Mouse (Mus musculus) gastrocnemius, postnatal 10 days (tissue): ENCODE measurements around the gene Ank3. TPM values are rescaled to one million over a fixed set of nuclear protein-coding genes. Genes with fewer than 3 reads are reported as not detected.
"Not testable (repeated sequence)": the region's sequence is repeated elsewhere in the genome, so short reads cannot be mapped to it uniquely, and the experiment has no call there.

Experiments used
- DNase-seq: peaks from one replicate; pipeline ENCODE4 v3.0.0; 2021; ENCODE audit warnings: mixed read lengths
- total RNA-seq, 2 experiments: library from RNA; stranded (reverse); gene quantifications; 2 replicates each; pipeline ENCODE4 v1.2.3; 2021

Ank3 gene
- total RNA-seq, 2 experiments from 2014 or later, result 82.7 to 83.3 TPM

DNA sequence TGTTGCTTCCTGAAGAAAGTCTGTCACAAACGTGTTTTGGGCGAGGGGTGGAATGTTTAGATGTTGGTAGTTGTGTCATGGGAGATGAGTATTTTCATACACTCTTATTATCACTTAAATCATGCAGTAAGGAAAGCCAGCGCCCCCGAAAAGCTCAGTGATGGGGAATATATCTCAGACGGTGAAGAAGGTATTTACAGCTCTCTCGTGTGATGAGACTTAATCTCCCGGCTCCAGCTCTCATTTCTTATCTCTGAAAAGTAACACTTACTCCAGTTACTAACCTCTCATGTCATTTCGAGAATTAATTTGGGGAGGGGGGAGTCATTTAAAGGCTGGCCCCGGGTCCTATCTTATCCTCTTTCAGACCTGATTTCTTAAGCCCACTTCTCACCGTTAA is 505.7 kb downstream of the Ank3 start:
- DNase-seq, result no peak

DNA sequence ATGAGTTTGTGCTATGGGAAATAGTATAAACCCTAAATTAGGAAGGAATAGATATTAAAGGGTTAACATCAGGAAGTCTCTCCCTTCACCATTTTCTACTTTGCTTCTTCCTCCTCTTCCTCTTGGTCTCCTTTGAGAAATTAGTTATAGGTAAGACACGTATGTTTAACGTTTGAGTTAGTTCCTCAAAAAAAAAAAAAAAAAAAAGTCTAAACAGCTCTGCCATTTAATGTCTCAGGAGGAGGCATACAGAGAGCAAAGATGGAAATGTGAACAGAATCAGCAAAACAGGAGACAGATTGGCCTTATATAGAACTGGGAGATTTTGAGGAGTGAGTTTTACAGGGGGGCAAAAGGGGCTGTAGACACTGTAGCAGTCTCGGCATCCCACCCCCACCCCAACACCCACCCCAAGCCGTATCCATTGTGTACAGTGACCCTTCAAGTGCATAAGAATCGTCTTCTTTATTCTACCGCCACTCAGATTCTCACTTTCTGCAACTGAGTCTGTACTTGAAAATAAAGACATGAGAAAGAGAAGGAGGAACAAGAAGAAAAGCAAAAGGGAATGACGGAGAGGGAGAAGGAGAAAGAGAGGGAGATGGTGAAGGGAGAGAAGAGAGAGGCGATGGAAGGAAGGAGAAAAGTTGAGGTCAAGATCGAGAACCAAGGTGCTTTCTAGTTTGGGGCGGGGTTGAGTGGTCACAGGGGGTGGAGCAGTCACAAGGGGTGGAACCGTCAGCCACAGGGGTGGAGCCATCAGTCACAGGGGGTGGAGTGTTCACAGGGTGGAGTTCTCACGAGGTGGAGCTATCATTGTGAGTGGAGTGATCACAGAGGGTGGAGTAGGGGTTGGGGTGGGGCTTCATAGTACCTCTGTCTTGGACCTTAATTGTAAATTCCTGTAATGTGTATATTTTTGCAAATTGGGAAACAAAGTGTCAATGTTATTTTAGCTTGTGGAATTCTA is 509.5 kb downstream of the Ank3 start:
- no peak for DNase-seq

DNA sequence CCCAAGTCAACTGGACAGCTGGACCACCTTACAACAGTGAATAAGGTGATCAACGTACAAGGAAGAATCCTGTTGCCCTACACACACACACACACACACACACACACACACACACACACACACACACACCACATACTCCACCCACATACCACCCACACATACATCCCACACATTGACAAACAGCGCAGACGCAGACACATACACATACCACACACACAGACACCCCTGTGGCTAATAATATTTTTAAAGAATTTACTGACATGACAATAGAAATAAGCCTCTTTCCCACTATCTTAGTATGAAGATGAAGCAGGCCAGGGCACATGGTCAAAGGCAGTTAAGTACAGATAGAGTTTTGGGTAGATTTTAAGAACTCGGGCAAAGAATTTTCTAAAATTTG is 511.3 kb downstream of the Ank3 start:
- DNase-seq, result no peak

DNA sequence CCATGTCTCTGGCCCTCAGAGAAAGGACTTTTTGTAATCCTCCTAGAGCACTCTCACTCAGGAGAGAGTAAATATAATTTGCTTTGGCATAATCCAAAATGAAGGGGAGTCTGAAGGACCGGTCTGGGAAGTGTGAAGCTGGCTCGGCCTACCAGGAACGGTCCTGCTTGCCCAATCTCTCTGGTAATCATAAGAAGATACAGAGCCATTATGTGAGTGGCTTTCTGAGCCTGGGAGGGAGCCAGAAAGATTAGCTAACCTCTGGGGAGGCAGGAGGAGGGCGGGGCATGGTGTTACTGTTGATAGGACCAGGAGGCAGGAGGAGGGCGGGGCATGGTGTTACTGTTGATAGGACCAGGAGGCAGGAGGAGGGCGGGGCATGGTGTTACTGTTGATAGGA is 511.7 kb downstream of the Ank3 start:
- not testable (repeated sequence) for DNase-seq

DNA sequence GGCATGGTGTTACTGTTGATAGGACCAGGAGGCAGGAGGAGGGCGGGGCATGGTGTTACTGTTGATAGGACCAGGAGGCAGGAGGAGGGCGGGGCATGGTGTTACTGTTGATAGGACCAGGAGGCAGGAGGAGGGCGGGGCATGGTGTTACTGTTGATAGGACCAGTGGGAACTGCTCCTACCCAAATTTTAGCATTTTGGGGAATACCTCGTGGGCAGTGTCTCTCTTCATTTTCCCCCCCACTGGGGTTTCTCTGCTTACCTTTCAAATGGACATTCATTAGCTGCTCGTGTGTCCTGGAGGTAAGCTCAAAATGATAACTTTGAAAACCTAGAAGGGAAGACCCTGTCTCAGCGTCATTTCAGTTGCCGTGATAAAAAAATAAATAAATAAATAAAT is 512.2 kb downstream of the Ank3 start:
- DNase-seq, result not testable (repeated sequence)

DNA sequence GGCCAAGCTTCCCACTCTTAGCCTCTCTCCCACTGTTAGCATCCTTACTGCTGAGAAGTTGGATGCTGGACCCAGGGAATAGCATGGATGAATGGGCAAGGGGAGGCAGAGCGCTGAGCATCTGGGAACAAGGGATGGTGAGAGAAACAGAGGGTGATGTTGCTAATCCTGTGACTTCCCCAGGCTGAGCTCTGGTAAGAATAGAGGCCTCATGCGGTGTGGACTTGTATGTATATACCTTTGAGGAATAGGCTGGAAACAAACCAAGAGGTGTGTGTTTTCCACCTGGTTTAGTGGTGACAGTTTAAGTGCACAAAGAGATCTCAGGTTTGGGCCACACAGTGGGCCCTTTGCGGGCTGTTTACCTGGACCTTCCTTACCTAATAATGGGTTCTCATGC is 517.0 kb downstream of the Ank3 start:
- DNase-seq, result no peak

DNA sequence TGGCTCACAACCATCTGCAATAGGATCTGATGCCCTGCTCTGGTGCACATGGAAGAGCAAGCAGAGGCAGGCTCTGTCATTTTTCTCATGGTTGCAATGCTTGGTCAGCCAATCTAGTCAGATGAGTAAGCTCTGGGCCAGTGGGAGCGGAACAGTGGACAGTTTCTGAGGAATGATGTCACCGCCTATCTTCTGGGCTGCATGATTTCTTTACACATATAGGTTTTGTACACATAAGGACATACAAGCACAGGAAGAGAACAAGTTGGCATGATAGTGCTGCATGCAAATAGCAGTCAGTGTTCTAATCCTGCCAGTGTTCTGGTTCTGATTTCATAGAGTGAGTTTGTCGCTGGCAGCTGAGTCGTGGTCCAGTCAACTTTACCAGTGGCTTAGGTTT is 517.6 kb downstream of the Ank3 start:
- no peak for DNase-seq

DNA sequence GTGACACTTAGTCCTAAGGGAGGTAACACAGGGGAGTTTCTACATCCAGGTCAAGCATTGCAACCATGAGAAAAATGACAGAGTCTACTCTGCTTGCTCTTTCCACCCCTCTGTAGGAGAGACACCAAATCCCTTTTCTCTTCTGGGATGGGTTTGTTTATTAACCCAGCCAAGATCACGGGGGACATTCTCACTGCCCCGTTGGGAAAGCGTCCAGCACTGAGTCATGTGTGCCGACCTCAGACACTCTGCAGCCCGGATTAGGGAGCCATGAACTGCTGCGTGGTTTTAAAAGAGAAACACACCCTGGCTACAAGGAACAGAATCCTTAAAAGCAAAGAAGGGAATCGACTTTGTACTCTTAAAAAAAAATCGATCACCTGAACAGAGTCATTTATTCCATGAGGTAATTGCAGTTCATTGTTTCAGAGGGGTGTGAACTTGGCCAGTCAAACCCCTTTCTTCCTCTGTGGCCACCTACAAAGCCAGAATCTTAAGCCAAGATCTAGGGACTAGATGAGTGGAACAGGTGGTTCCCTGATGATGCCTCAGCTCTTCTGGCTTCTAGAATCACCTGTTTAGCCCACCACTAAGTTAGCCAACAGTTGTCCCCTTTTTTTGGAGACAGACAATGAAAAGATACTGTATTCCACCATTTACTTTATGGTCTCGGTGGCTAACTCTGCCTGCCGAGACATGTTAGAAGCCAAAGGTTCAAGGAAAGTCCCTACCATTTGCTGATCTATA is 518.3 kb downstream of the Ank3 start:
- DNase-seq, result peak; percentile 55

DNA sequence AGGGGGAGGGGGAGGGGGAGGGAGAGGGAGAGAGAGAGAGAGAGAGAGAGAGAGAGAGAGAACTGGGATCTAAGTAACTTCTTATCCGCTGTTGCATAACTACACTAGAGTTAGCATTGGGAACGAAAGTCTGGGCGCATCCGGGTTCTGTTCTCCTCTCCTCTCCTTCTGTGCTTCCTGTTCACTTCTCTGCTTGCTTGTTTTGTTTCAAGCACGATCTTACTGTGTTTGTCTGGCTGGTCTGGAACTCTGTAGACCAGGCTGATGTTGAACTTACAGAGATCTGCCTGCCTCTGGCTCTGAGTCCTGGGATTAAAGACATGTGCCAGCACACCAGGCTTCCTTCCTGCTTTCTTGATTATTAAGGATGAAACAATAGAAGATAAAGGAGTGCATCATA is 519.1 kb downstream of the Ank3 start:
- no peak for DNase-seq

DNA sequence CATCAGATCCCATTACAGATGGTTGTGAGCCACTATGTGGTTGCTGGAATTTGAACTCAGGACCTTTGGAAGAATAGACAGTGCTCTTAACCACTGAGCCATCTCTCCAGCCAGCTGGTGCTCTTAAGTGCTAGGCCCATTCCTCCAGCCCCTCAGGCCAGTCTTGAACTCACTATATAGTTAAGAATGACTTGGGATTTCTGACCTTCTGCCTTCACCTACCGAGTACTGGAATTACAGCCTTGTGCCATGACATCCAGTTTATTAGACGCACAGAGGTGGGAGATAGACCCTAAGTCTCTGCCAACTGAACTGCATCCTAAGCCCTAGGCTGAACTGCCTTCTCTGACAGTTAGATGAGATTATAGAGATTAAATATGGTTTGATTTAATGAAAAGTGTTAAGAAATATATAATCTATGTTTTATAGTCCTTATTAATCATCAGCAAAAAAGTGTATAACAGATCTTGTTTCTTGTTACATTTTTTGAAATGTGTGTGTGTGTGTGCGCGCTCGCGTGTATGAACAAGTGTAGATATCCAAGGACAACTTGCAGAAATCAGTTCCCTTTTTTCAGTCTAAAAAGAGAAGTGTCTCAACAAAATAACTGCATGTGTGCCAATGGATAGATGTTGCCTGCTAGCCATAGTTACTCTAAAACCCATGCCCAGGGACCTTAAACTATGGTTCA is 520.0 kb downstream of the Ank3 start:
- no peak for DNase-seq

DNA sequence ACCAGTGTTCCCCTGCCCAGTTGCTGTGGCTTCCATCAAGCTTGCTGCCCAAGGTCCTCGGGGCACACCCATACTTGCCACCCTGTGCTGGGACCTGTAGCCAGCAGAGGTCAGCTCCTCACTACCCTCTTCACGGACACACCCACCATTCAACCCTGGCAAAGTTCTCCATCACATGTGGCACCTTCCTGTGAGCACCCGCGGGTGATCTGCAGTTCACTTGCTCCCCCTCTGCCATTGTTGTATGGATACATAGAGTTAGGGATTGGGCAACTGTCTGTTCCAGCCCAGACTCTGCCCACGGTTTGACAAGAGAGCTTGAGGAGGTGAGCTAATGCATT is 520.5 kb downstream of the Ank3 start:
- no peak for DNase-seq

DNA sequence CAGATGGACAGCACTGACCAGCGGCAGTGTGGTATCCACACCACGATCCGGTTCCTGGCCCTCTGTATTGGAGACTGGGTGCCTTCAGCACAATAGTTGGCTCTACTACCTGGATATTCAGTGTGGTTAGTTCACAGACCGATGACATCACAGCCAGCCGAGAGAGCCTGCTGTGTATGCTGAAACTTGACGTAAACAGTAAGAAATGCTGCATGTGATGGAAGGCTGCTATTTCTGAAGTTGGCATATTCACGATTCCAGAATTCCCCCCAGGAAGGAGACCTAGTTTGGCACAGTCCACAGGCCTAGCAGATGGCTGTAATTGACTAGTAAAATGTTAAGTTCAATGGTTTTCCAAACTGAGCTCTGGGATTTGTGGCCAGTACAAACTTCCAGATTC is 521.2 kb downstream of the Ank3 start:
- no peak for DNase-seq

DNA sequence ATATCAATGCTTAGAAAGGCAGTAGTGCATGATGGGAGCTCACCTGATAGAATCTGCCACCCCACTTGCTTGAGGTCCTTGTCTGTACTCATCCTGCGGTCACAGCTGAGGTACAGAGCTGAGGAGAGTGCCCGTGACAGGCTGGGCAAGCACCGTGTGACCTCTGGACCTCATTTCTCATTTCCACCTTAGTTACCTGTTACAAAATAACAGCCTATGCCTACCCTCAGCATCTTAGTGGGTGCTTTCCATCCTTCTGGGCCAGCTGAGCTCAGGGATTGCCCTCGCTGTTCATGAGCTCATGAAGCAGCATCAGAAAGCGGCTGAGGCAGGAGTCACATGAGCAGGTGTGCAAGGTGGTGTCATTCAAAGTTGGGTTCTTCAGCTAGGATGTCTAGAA is 523.5 kb downstream of the Ank3 start:
- DNase-seq, result no peak

DNA sequence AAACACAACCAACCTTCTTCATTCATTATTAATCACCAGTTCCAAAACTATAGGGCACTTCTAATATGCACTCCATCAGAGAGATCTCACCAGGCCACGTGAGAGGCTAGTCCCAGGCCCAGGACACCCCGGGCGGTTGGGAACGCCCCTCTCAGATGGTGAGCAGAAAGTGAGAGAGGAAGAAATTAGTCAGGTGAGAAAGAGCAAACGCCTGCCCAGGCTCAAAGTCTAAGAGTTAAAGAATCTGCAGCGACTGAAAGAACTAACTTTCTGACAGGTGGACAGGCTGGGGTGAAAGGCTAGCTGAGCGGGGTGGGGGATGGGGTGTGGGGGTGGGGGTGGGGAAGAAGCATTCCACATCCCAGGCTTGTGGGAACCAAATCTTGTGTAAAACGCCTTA is 525.2 kb downstream of the Ank3 start:
- no peak for DNase-seq

DNA sequence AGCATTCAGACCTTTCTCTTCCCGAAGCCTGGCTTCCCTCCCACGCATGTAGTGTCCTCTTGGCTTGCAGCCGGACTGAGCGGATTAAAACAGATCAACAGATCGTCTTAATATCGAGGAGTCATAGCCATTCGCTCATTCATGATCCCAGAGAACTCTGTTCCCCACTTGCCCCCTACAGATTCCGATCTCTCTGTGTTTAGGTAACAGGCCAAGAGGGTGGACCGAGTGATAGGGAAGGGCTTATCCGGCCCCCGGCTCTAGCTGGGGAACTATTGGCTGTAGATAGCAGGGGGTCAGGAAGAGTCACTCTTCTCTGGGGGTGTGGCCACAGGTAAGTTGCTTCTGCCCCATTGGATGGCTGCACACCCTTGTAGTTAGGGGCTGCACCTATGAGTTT is 525.7 kb downstream of the Ank3 start:
- peak; percentile 20 for DNase-seq

DNA sequence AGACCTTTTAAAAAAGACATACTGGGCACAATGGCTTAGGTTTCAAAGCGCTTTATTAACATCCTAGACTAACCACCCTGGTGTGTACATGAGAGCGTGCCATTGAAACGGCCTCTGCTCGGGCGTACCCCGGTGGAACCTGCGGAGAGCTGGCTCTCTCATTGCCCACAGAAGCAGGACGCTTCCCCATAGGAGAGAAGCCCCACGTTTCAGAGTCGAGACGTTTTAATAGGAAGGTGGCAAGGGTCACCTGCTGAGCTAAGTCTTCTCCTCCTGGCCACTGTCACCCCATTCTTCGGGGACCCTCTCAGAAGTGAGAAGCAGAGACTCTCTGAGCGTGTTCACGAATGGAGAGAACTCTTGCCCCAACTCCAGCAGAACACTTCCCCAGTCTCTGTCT is 526.3 kb downstream of the Ank3 start:
- no peak for DNase-seq

DNA sequence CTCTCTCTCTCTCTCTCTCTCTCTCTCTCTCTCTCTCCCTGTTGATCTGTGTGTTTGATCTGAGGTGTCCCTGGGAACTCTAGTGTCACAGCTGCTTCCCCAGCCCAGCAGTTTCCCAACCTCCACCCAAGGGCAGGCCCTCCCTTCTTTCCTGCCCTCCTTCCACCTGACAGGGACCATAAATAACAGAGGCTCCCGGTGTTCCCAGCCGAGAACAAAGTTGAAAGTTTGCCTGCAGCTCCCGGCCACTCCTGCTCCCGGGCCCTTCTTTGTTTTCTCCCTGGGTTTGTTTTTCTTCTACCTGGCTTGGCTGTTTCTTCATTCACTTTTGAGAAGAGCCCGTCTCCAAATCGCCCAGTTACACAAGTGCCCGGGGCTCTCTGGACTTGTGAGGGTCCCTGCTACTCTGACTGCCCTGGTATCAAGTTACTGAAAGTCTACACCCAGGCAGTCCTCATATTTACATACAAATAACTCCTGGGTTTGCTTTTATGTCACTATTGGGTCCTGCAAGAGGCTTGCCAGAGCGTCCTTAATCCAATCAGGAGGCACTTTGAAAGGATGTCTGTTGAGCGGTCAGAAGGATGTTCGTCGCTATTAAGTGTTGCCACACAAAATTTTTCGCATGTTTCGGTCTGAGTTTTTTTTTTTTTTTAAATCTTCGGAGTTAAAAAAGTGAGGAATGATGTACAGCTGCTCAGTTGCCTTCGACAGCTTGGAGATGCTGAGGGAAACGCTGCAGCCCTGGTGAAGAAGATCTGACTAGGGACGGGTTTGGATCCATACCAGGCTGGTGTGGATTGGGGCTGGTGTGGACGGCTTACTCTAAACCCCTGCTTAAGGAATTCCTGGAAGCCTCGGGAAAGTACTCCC is 526.9 kb downstream of the Ank3 start:
- peak; percentile 15 for DNase-seq

DNA sequence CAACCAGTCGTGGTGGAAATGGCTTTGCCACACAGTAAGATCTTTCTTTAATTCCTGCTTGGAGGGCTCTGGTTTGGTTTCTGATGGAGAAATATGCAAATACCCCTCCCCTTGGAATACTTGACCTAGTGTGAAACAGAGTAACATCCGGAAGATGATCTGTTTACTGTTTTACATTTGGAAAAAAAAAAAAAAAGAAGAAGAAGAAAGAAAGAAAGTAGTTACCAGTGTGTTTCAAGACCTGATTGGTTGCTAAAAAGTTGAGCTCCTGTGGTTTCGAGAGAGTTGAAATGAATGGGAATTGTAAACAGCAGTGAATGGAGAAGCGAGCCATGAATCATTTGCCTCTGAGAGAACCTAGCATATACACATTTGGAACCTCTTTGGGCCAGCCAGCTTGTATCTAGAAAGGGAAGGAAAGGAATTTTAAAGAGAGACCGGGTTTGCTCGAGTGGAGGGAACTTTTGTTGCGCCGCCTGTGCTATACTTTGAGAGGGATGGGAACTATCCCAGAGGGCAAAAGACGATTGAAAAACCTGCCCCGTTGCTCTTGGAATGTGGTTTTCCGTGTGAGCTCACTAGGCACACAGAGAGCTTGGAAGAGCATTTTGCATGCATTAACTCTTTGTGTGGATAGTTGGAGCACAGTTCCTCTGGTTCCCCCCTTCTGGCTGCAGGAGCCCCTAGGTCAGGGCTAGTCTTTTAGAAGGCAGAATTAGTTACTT is 527.7 kb downstream of the Ank3 start:
- no peak for DNase-seq

DNA sequence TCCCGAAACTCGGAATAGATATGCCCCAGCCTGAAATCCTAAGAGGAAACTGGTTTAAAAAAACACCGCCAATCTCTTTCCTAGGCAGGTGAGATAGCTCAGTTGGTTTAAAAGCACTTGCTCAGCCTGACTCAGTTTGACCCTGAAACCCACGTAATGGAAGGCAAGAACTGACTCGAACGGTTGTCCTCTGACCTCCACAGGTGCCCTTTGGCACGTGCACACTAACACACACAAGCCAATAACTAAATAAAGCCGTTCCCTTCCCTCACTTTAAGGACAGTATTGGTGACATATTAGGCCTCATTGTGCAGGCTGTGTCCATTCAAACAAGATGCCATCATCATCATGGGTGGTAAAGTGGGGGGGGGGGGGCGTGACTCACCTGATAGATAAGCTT is 528.4 kb downstream of the Ank3 start:
- DNase-seq, result no peak

DNA sequence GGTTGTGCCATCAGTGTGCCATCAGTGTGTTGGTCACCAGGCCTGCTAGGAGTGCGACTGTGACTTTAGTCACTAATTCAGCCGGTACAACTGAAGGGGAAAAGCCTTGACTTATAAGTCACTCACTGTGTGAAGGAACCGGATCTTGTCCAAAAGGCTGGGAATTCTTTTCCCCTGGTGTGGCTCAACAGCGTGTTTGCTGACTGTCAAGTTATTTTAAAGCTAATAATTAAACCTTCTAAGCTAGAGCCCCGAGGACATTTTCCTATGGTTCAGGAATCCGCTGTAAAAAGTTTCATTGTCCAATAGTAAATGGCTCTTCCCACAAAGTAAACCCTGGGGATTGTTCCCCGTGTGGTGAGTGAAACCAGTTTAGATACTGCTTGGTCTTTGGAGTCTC is 529.8 kb downstream of the Ank3 start:
- DNase-seq, result no peak

DNA sequence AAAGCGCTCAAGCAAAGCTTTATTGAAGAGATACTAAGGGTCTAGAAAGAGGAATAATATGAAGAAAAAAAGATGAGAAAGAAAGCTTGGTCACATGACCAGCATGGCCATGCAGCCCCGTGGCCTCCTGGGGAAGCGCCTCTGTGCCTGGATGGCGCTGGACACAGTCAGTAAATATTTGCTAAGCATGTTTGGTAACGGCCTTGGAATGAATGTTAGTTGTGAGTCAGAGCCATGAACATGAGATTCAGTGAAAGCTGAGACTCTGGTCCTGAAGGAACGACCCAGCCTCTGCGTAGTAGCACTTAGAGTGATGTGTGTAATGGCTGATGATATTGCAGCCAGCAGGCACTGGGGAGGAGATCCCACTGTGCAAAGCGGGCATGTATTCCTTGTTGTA is 531.9 kb downstream of the Ank3 start:
- DNase-seq, result no peak
